Mouse (Mus musculus) spleen, adult 2 months (tissue): ENCODE results near the gene Ppef1.

Experiments used
- CTCF ChIP-seq: fragments of 200-500 bp; IDR thresholded peaks from 2 replicates; pipeline ENCODE4 v1.5.1; 2011; ENCODE audit warnings: mild to moderate bottlenecking, inconsistent platforms; ENCODE audit not compliant: insufficient read depth, insufficient read length, insufficient replicate concordance; ENCODE audit errors: extremely low read depth
- POLR2A ChIP-seq: fragments of 200-500 bp; IDR thresholded peaks from 2 replicates; pipeline ENCODE4 v1.6.1; 2011; ENCODE audit warnings: low read depth, low read length, inconsistent platforms

DNA sequence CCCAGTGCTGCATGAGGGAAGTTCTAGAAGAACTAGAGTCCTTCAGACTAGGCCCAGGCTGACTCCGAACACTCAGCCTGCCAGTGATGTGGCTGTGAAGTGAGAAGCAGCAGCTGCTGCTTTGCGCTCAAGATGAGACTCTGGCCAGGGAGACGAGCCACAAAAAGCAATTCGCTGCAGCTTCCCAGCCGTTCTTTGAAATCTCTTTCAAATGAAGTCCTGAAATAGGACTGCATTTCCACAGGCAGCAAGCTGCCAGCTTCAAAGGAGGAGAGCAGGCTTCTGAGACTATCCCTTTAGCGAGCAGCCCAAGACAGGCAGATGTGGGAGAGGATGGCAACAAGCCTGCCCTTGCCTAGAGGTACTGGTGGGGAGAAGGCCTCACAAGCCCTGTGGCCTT lies 142.6 kb downstream of the Ppef1 start:
- TF ChIP-seq POLR2A (no peak), CTCF (no peak)
